Mouse (Mus musculus) Patski (cell line): ENCODE measurements at regions not wholly inside any gene's neighbourhood (a gene's known extent, or its start where the extent isn't known, plus 50 kb on each side); places are given as distances from the start of the nearest gene placed in this dataset.

Experiments used
- ATAC-seq: fragments of 100-300 bp; one replicate; pipeline ENCODE4 v1.8.0; 2021
- CTCF ChIA-PET: fragments of 350-600 bp; sonication (Branson Sonifier 250); formaldehyde crosslinking; loops from one replicate; lab custom pipeline; 2022; ENCODE audit warnings: inconsistent platforms; lab: Charles Lee
- POLR2A ChIA-PET: fragments of 350-600 bp; sonication (Branson Sonifier 250); formaldehyde crosslinking; loops from one replicate; lab custom pipeline; 2022; ENCODE audit warnings: antibody characterized with exemption, inconsistent platforms; lab: Charles Lee
- DNase-seq: peaks from one replicate; pipeline ENCODE4 v3.0.0-alpha.2; 2011; ENCODE audit warnings: low read depth, low spot score
- H3K27me3 ChIP-seq: fragments of 371-371 bp; one replicate; pipeline ENCODE4 v1.5.1; 2021
- CTCF ChIP-seq: fragments of 100-300 bp; IDR thresholded peaks from one replicate; pipeline ENCODE4 v1.5.1; 2021
- in situ Hi-C: fragments of 300-500 bp; cut with MboI; formaldehyde crosslinking; loops from 3 replicates; pipeline ENCODE4 v1.11.1; 2018; ENCODE audit warnings: low pct_unique_long_range_greater_than_20kb, mixed read lengths

GRCm38 (mm10) chr8:126877039-126877365 lies 68.6 kb downstream of the Tomm20 start:
- ATAC-seq (no peak), DNase-seq (no peak)
- CTCF ChIA-PET: interaction anchor here (2.1 to 2.2 kb wide), 2 partner anchors 22 to 28 kb away, joined by 5 to 6 read pairs; no protein-coding TSS in a partner anchor
- POLR2A ChIA-PET: no interaction called here
- in situ Hi-C loops: no loop called here
- TF ChIP-seq CTCF: no peak
- no peaks in the 10 kb centered on the region for H3K27me3 ChIP-seq

- POLR2A ChIA-PET: no interaction called here
- CTCF ChIA-PET: interaction anchor here (2.1 to 2.2 kb wide), 2 partner anchors 22 to 27 kb away, joined by 5 to 6 read pairs; no protein-coding TSS in a partner anchor
- TF ChIP-seq CTCF: no peak
- in situ Hi-C loops: no loop called here
- ATAC-seq: peak; percentile 35
- peak; percentile 93 for DNase-seq
- H3K27me3 ChIP-seq: no peaks in the 10 kb centered on the region
Measured at GRCm38 (mm10) chr8:126876300-126877038, 69.2 kb downstream of the Tomm20 start.

- DNase-seq: no peak
- POLR2A ChIA-PET: interaction anchor here (0.5 kb wide), 1 partner anchor 315 kb away, joined by 4 read pairs; no protein-coding TSS in a partner anchor
- in situ Hi-C loops: no loop called here
- H3K27me3 ChIP-seq: no peaks in the 10 kb centered on the region
- CTCF ChIA-PET: interaction anchor here (2.2 kb wide), 1 partner anchor 26 kb away, joined by 5 read pairs; no protein-coding TSS in a partner anchor
- TF ChIP-seq CTCF: no peak
- no peak for ATAC-seq
Measured at GRCm38 (mm10) chr8:126875491-126876155, 70.0 kb downstream of the Tomm20 start.

- no peak for ATAC-seq
- in situ Hi-C loops: no loop called here
Measured at GRCm38 (mm10) chr8:126874846-126875245, 70.8 kb downstream of the Tomm20 start.

GRCm38 (mm10) chr8:126874126-126874730 lies 71.4 kb downstream of the Tomm20 start:
- no peak for ATAC-seq
- in situ Hi-C loops: no loop called here

More at GRCm38 (mm10) chr8:126874846-126875245, 70.8 kb downstream of the Tomm20 start:
- no peak for DNase-seq
- TF ChIP-seq CTCF: no peak
- H3K27me3 ChIP-seq: no peaks in the 10 kb centered on the region
- CTCF ChIA-PET: no interaction called here
- POLR2A ChIA-PET: no interaction called here

GRCm38 (mm10) chr8:126873306-126873705 lies 72.3 kb downstream of the Tomm20 start:
- POLR2A ChIA-PET: interaction anchor here (0.7 kb wide), 1 partner anchor 337 kb away, joined by 5 read pairs; no protein-coding TSS in a partner anchor
- CTCF ChIA-PET: no interaction called here
- no peak for TF ChIP-seq CTCF
- no peak for ATAC-seq
- DNase-seq: no peak
- in situ Hi-C loops: no loop called here
- H3K27me3 ChIP-seq: no peaks in the 10 kb centered on the region

More at GRCm38 (mm10) chr8:126874126-126874730, 71.4 kb downstream of the Tomm20 start:
- ChIA-PET CTCF (no interaction called here), POLR2A (interaction anchor here (0.7 to 0.9 kb wide), 2 partner anchors 22 to 338 kb away, joined by 3 to 5 read pairs; no protein-coding TSS in a partner anchor)
- TF ChIP-seq CTCF: no peak
- DNase-seq: no peak
- no peaks in the 10 kb centered on the region for H3K27me3 ChIP-seq

- in situ Hi-C loops: no loop called here
- no peak for ATAC-seq
- ChIA-PET POLR2A (no interaction called here), CTCF (no interaction called here)
- DNase-seq: no peak
- no peak for TF ChIP-seq CTCF
- no peaks in the 10 kb centered on the region for H3K27me3 ChIP-seq
Measured at GRCm38 (mm10) chr8:126872574-126872973, 73.1 kb downstream of the Tomm20 start.

GRCm38 (mm10) chr8:126872133-126872532 lies 73.5 kb downstream of the Tomm20 start:
- DNase-seq (no peak), ATAC-seq (no peak)
- no peak for TF ChIP-seq CTCF
- POLR2A ChIA-PET: no interaction called here
- CTCF ChIA-PET: no interaction called here
- in situ Hi-C loops: no loop called here
- no peaks in the 10 kb centered on the region for H3K27me3 ChIP-seq

- POLR2A ChIA-PET: interaction anchor here (0.5 kb wide), 1 partner anchor 37 kb away, joined by 4 read pairs; no protein-coding TSS in a partner anchor
- ATAC-seq (no peak), DNase-seq (no peak)
- no peak for TF ChIP-seq CTCF
- CTCF ChIA-PET: interaction anchor here (1.7 kb wide), 1 partner anchor 16 kb away, joined by 4 read pairs; no protein-coding TSS in a partner anchor
- in situ Hi-C loops: no loop called here
- H3K27me3 ChIP-seq: no peaks in the 10 kb centered on the region
Measured at GRCm38 (mm10) chr8:126869464-126869850, 76.2 kb downstream of the Tomm20 start.

GRCm38 (mm10) chr8:126868831-126869463 lies 76.7 kb downstream of the Tomm20 start:
- POLR2A ChIA-PET: interaction anchor here (0.6 kb wide), 1 partner anchor 414 kb away, joined by 4 read pairs; no protein-coding TSS in a partner anchor
- CTCF ChIA-PET: interaction anchor here (1.7 kb wide), 1 partner anchor 16 kb away, joined by 4 read pairs; no protein-coding TSS in a partner anchor

More at GRCm38 (mm10) chr8:126868831-126869463, 76.7 kb downstream of the Tomm20 start:
- no peak for TF ChIP-seq CTCF
- no peak for DNase-seq
- H3K27me3 ChIP-seq: no peaks in the 10 kb centered on the region
- in situ Hi-C loops: no loop called here
- ATAC-seq: no peak
